Mouse (Mus musculus) CD4-positive helper T cell, adult 2 months (primary cell): Measurements from ENCODE around the gene Sox13.

Experiments
- DNase-seq: peaks from one replicate; pipeline ENCODE4 v3.0.0-alpha.2; 2012; ENCODE audit warnings: low read depth, missing footprints, low spot score

Gene Sox13

DNA sequence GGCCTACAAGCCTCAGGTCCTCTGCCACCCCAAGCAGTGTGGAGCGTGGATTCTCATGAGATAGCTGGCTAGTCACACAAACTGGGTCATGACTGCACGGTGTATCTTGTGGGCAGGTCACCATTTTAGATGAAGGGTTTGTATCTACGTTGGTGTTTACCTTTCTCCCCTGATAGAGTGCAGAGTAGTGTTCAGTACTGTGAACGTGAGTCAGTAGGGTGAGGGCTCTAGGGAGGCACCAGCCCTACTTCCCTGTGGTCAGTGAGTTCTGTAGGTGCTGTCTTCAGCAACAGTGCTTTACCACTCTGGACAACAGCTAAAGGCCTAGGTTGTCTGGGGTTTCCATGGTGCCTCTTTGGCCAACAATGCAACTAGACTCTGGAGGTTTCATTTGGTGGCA, 20.2 kb downstream of the Sox13 start:
- DNase-seq, result no peak

DNA sequence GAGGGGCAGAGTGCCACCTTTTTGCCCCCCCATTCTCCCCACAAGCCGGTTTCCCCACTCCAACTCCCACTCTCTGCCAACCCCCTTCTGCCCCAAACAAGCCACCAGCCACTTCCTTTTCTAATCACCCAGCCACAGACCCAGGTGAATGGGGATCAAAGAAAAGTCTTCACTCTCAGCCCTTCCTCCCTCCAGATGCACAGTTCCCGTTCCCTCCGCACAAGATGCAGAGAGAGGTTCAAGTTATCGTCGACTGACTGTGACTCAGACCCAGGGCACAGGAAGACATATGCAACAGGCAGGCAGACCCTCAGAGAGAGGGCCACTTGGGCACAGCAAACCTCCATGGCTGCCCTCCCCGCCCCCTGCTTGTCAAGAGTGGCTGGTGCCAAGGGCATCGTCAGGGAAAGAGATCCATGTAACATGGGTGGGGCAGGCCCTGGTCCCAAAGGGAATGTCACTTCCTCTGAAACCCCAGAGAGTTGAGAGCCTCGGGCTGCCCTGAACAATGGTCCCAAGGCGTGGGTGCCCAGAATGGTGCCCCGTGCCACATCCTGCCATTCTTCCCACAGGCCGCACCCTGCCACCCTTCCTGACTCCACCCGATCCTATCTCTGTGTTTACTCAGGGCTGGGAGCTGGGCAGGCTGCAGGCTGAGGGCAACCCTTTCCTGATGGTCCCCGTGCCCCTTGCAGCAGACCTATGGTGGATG, 24.0 kb downstream of the Sox13 start:
- no peak for DNase-seq

DNA sequence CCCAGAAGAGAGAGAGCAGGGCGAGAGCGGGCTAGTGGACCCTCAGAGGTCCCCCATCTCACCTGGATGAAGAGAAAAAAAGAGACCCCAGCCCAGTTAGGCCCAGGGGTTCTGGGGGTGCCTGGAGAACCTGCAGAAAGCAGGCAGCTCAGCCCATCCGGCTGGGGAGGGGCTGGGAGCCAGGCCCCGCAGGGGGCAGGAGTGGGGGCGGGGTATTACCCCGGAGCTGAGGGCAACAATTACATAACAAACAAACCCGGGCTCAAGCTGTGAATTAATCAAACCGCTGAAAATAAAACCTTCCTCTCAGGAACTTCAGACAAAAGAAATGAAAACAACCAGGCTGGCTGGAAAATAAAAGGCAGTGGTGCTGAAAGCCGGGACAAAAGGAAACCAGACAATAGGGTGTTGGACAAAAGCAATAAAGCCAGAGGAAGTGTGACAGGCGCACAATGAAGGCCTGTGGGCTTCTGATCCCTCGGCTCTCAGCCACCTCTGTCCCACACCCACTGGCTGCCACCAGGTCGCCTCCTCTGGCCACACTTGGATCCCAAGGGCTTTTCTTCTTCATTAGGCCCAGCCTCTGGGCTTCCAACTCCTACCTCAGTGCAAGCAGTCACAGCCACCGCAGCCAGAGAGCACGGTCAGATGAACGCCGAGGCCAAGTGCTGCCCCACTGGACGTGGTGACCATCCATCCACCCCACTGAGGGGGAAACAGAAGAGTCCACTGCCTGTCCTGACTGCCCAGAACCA, 26.5 kb downstream of the Sox13 start:
- no peak for DNase-seq

DNA sequence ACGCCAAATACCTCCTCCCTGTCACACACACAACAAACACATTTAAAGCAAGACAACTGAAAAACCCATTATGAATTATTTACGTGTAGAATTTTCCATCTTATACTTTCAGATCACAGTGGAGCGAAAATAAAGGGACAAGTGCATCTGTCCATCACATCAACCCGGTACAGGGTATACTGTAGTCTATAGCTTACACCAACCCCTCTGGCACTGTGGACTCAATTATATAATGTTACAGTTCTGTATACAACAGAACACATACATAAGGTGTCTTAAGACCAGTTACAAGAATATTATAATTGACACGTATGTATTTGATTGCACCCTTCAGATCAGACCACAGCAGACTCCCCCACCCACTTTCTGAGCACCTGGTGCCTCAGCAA, 27.1 kb downstream of the Sox13 start:
- DNase-seq, result no peak

DNA sequence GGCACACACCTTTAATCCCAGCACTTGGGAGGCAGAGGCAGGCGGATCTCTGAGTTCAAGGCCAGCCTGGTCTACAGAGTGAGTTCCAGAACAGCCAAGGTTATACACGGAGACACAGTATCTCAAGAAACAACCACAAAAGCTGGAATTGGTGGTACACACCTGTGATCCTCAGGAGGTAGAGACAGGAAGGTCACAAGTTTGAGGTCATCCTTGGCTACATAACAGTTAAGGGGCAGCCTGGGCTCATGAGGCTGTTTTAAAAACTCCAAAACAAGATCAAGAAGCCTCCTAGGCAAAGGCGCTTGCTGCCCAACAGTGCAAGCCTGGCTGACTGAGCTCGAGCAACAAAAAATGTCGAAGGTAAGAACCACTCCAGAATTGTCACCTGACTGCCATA, 27.5 kb downstream of the Sox13 start:
- no peak for DNase-seq

DNA sequence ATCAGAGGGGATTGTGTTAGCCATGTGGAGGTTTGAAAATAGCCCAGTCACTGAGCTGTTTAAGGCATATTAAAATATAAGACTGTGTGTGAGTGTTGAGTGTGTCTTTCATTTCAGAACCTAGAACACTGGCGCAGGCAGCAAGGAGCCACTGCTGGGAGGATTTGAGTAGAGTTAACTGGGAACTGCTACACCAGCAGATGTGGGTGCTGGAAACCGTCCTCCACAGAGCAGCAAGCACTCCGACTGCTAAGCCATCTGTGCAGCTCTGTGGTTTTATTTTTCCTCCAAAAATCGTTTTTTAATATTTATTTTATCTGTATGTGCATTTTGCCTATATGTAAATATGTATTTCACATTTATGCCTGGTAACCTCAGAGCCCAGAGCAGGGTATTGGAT, 29.5 kb downstream of the Sox13 start:
- DNase-seq, result no peak

DNA sequence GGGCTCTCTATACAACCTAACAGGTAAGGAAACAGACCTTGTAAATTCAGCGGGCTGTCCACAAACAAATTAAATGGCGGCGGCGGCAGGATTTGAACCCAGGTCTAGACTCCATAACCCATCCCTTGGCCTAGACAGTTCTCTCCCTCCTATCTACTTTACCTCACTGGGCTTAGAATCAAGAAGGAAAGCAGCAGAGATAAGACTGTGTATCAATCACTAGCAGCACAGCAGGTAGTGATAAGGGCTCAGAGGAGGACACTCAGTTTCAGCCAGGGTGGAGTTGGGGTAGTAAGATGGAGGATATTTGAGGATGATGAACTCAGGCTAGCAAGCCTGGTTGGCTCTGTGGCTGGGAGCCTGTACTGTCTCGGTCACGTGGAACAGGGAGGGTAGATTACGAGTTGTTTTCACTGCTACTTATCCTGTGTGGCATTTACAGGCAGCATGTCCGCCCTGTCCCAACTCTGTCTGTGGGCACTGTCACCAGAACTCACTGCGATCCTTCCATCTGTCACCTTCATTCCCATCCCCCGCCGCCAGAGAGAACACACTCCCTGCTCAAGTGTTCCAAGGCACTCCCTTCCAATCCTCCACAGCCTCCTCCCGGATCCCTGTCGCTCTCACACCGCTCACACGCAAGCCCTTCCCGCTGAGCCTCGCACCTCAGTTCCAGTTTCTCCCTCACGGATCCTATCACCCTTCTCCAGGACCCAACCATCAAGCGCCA, 36.5 kb downstream of the Sox13 start:
- no peak for DNase-seq

DNA sequence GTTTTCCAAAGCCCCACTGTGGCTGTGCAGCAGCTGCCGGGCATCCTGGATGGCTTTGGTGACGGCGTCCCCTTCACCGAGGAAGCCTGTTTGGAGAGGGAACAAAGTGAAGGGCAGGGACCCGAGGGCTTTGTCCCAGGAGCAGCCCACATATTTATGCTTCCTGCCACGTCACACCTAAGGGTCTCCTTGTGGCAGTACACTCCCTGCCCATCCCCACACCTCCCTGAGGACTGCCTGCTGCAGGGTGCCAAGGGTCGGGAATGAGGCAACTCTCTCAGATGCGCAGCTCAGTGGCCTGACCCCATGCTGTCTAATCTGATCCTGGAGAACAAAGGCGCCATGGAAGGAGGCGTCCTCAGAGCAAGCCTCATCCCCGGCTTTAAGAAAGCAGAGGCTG, 38.0 kb downstream of the Sox13 start:
- no peak for DNase-seq

DNA sequence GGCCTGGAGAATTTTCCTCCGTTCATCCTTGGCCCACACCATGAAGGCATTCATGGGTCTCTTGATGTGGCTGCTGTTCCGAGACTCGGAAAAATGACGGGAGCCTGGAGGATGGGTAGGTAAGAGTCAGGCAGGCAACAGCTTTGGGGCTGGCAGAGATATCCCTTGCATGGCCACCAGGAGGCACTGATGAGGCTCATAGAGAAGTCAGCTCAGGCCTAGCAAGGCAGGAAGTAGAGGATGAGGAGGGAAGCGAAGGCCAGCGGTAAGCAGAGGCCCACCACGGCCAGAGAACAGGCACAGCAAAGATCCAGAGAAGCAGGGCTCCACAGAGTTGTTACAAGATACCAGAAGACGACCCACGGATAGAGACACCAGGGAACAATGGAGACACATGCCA, 38.7 kb downstream of the Sox13 start:
- DNase-seq, result peak; percentile 71

DNA sequence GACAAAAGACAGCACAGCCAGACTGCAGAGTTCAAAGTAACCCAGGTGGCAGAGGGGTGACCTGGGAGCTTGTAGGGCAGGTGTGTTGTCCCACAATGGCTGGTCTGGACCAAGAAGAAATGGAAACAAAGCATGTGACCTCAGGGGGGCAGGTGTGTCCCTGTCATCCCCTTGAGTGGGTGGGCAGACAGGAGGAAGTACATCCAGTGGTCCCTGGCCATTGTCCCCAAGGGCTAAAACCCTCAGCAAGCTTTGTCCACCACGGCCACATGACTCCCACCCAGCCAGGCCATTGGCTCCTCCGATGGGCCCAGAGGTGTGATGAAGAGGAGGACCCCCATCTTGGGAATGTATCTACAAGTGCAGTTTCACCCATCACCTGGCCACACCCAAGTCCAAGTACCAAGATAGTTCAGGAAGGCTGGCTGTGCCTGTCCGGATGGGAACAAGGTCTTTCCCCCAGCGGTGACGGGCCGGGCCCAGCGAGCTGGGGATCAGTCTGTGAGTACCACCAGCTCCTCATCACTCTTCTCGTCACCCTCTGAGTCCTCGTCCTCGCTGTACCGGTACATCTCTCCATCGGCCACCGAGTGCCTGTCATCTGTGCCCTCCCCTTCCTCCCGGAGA, 40.9 kb downstream of the Sox13 start:
- no peak for DNase-seq

DNA sequence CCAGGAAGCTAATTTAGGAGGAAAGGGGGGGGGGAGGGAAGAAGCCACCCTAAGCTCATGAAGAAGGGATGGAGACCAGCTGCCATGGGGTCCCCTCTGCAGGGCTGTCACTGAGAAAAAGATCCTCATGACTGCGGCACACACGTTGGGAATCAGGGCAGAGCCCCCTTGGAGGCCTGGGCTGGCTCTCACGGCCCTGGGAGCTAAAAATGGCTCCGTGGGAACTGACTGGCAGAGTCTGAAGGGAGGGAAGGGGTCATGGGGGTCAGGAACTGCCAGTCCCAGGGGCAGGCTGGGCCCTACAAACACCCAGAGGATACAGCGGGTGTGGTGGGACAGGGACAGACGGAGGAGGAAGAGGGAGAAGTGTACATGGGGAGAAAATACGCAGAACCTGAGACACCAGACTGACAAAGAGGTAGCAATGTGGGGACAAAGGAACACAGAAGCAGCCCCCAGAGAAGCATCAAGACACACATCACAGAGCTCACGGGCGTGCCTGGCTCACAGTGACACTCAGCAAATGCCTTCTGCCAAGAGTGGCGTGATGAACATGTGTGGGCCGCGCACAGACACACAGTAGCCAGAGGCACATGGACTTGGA, 41.5 kb downstream of the Sox13 start:
- DNase-seq, result no peak

DNA sequence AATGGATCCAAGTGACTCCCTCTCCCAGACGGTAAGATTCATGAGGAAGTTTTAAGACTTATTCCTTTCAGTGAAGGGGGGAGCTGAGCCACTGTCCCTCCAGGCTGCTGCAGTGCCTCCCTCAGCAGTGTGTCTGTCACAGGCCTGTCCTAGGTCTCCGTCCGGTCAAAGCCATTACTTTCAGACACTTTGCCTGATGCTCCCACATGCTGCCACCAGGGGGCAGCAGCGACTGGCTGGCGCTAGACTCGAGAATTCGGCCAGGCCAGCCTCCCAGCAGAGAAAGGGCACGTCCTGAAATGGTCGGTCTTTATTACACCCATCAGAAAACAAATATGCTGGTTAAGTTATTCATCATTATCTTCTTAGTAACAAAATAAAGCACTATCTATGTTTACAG, 42.2 kb downstream of the Sox13 start:
- peak; percentile 70 for DNase-seq

DNA sequence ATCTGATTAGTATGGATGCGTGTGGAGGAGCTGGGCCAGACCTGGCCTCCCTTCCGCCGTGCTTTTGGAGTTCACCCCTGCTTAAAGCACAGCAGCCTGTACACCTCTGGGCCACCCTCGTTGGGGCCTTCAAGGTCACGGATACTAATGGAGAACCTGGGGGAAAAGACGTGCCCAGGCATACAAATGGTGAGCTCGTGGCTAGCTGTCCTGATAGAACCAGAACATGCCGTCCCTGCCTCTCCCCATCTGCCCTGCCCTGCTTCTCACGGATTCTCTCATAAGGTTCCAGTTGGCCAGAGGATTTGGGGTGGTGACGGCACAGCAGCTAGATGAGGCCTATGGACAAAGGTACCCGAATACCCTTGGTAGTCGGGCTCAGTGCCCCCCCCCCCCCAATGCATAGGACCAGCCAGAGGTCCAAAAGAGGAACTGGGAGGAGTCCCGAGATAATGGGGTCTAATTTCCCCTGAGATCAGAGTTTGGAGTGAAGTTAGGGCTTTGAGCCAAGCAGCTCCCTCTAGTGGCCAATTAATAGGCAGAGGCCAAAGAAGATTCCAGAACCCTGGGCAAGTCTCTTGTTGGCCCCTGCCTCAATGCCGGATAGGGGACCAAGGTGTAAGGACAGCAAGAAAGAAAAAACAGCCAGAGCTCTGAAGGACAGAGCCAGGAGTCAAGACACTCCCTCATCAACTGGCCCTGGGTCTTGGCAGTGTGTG, 43.7 kb downstream of the Sox13 start:
- peak; percentile 39 for DNase-seq

DNA sequence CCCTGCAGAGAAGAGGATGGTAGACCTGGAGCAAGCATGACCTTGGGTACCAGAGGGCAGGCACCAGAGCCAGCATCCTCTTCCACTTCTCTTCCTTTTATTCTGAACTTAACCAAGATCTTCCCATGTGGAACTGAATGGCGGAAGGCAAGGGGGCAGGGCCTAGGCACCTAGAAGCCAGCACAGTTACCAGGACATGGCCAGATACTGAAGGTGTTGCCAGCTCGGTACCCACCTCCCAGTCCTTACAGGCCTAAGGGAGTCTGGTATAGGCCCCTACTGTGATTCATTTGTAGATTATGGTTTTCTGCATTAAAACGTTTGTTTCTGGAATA, 44.2 kb downstream of the Sox13 start:
- DNase-seq, result no peak

DNA sequence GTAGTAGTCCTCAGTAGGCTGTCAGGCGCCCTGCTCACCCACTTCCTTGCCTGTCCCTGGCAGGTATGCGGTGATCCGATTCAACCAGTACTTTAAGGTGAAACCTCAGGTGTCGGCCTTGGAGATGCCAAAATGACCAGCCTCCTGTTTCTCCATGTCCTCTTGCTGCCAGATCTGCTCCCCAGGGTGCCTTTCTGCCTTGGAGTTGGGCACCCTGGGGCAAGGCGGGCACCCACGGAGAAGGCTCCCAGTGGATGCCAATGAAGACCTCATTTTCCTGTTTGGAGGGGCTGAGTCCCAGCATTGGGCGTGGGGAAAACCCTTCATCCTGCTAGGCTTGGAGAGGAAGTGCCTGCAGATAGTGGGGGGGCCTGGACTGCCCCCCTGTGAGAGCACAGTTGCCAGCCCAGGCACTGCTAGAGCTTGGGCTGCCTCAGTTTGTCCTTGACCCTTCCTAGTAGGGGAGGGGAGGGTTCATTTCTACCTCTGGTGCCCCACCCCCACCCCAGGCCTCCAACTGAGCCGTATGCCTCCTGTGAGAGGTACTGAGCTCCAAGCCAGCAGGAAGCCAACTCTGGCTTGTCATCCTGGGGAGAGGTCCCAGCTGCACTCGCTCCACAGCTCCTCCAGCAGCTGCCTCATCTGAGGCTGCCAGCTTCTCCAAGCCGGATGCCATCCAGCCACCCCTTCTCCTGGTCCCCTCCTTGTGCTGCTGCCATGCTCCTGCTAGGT, 44.8 kb downstream of the Sox13 start:
- DNase-seq, result no peak

DNA sequence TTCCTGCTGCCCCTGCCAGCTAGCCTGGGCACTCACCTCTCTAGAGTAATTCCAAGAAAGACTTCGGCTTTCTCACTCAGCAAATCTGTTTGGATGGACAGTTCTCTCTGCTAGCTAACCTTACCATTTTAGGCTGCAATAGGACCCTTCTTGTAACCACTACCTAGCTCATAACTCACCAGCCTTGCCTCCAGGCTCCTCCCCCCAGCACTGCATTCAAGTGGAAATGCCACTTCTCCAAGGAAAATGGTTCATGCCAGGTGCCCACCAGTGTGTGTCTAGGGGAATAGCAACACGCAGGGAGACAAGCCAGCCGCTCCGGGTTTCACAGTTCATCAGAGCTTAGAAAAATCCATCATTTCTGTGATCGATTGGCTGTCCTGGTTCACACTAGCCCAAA, 46.6 kb downstream of the Sox13 start:
- no peak for DNase-seq

DNA sequence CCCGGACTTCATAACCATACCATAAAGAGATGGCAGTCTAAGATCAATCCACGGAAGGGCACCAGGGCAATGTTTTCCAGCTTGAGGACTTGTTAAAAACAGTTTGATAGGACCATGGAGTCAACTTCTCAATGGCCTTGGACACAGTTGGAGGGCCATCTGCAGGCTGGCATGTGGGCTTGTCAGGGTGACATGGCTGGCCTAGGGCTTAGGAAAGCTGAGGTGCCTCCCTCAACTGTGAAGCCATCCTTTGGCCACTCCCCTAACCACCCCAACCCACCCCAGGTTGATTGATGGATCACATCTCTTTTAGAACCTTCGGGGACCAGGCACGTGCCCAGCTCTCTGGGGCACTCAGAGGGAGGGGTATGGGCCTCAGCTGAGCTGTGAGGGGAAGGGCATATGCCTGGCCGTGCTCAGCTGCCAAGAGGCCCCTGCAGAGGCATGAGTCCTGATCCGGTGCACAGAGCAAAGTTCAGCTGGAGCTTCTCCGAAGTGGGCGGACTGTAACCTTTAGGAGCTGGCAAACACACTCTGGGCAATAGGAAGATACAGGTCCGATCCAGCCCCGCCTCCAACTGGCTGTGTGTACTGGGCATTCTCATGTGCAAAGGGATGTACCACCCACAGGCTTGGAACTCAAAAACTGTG, 48.4 kb downstream of the Sox13 start:
- DNase-seq, result no peak

DNA sequence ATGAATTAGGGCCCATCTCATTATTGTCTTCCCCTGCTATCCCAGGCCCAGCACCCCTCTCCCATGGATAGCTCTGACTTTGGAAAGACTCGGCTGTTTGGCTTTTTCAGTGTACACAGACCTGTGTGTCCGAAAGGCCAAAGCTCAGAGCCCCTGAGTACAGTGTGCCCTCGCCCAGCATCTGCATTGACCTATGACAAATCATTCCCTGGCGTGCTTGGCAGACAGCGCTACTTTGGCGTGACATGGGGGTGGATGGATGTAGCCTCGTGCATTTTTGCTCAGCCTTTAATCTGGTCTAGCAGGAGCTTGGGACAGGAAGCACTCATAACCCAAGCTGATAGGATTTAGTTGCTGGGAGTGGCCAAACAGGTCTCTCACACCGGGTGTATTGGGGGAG, 52.1 kb downstream of the Sox13 start:
- DNase-seq, result no peak

DNA sequence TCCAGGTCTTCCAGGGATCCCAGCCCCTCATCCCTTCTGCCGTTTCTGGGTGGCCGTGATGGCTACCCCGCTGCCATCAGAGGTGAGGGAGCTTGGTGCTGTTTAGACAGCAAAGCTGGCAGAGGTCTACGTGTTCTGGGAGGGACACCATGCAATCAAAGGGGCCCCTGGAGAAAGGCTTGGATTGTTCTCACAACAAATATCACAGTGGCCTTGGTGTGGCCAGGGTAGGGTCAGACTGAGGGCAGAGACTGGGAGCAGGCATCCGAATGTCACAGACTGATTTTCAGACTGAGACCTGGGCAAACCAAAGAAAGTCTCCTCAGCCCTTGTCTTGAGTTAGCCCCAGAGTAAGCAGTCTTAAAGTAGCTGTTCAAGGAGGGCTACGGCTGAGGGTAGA, 52.7 kb downstream of the Sox13 start:
- no peak for DNase-seq

DNA sequence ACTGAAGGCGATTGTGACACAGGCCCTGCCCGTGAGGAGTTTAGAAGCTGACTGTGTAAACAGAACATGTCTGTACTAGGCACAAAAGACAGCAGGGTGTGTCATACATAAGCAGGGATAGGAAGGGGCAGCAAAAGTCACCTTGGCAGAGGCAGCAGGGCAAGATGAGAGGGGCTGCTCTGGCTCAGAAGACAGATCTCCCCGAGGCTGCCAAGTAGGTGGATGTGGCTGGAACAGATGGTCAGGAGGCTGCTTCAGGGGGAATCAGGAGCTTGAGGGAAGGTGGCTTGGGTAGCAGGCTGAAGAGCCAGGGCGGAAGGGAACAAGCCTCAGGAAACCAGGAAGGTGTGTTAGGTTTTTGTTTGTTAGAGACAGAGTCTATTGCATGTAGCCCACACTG, 53.8 kb downstream of the Sox13 start:
- DNase-seq, result no peak
